Mouse (Mus musculus) testis, adult 2 months (tissue): ENCODE measurements around the gene Ubr7.

Experiments
- CTCF ChIP-seq: fragments of 200-500 bp; IDR thresholded peaks from 2 replicates; pipeline ENCODE4 v1.5.1; 2012; ENCODE audit warnings: low read depth, mild to moderate bottlenecking, inconsistent platforms, low read length, moderate library complexity; ENCODE audit not compliant: control insufficient read depth, insufficient read depth, insufficient replicate concordance
- POLR2A ChIP-seq: fragments of 200-500 bp; IDR thresholded peaks from 2 replicates; pipeline ENCODE4 v1.6.1; 2012; ENCODE audit warnings: low read depth, mild to moderate bottlenecking, inconsistent platforms, low read length, moderate library complexity; ENCODE audit not compliant: control insufficient read depth

DNA sequence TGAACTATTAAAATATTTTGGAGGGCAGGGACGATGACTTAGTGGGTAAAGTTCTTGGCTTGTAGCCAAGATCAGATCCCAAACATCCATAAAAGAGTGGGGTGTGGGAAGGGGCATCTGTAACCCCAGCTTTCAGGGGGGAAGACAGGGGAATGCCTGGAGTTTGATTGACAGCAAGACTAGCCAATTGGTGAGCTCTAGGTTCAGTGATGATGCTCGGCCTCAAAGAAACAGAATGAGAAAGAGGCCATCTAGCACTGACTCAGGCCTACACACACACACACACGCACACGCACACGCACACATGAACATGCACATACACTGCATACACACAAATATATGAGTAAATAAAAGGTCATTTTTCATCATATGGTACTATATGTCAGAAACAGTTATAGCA, 47.9 kb upstream of the Ubr7 start:
- no peak for TF ChIP-seq CTCF
- no peak for TF ChIP-seq POLR2A
